Mouse (Mus musculus): ENCODE data around the gene 1110065P20Rik. TPM values are rescaled to one million over a fixed set of nuclear protein-coding genes. Genes with fewer than 3 reads are reported as not detected.

Gene 1110065P20Rik
- total RNA-seq (2015; ENCODE audit: low replicate concordance) (5.8 TPM in 1 of 2 replicates, not detected in the other), total RNA-seq (2017; ENCODE audit: low replicate concordance) (0.70 and 3.3 TPM in 2 replicates)

- ATAC-seq (replicated peaks; ENCODE audit: low FRiP score, poor library complexity, severe bottlenecking): peak; percentile 13; the same call in 1 of the 2 replicates
These were observed at the start of gene 1110065P20Rik for GRCm38 (mm10) chr4:124850933-124851658. Gene 1110065P20Rik (minus strand): TSS chr4:124851196.

- no peak for ATAC-seq (replicated peaks; ENCODE audit: low FRiP score, poor library complexity, severe bottlenecking)
These were observed 48.9 kb upstream of the 1110065P20Rik start for GRCm38 (mm10) chr4:124899906-124900305.

- no peak for ATAC-seq (replicated peaks; ENCODE audit: low FRiP score, poor library complexity, severe bottlenecking)
These were observed 47.4 kb upstream of the 1110065P20Rik start for GRCm38 (mm10) chr4:124898428-124898827.

- no peak for ATAC-seq (replicated peaks; ENCODE audit: low FRiP score, poor library complexity, severe bottlenecking)
These were observed 43.8 kb upstream of the 1110065P20Rik start for GRCm38 (mm10) chr4:124894508-124895428.

GRCm38 (mm10) chr4:124893769-124894168, 42.8 kb upstream of the 1110065P20Rik start:
- ATAC-seq (replicated peaks; ENCODE audit: low FRiP score, poor library complexity, severe bottlenecking): no peak

- ATAC-seq (replicated peaks; ENCODE audit: low FRiP score, poor library complexity, severe bottlenecking): no peak
These were observed 39.8 kb upstream of the 1110065P20Rik start for GRCm38 (mm10) chr4:124890831-124891230.

GRCm38 (mm10) chr4:124889935-124890334, 38.9 kb upstream of the 1110065P20Rik start:
- ATAC-seq (replicated peaks; ENCODE audit: low FRiP score, poor library complexity, severe bottlenecking): no peak

GRCm38 (mm10) chr4:124888702-124889101, 37.7 kb upstream of the 1110065P20Rik start:
- no peak for ATAC-seq (replicated peaks; ENCODE audit: low FRiP score, poor library complexity, severe bottlenecking)

GRCm38 (mm10) chr4:124882151-124882729, 31.2 kb upstream of the 1110065P20Rik start:
- ATAC-seq (replicated peaks; ENCODE audit: low FRiP score, poor library complexity, severe bottlenecking): no peak

- ATAC-seq (replicated peaks; ENCODE audit: low FRiP score, poor library complexity, severe bottlenecking): no peak
These were observed 30.4 kb upstream of the 1110065P20Rik start for GRCm38 (mm10) chr4:124881341-124881908.

GRCm38 (mm10) chr4:124880599-124880998, 29.6 kb upstream of the 1110065P20Rik start, which contains the start of gene Epha10:
Gene Epha10 (plus strand): TSS chr4:124880899.
- no peak for ATAC-seq (replicated peaks; ENCODE audit: low FRiP score, poor library complexity, severe bottlenecking)

- ATAC-seq (replicated peaks; ENCODE audit: low FRiP score, poor library complexity, severe bottlenecking): no peak
These were observed 21.7 kb upstream of the 1110065P20Rik start for GRCm38 (mm10) chr4:124872719-124873118.

- no peak for ATAC-seq (replicated peaks; ENCODE audit: low FRiP score, poor library complexity, severe bottlenecking)
These were observed 10.5 kb upstream of the 1110065P20Rik start, which contains the start of gene Maneal for GRCm38 (mm10) chr4:124861283-124862188. Gene Maneal (minus strand): TSS chr4:124862171.

- ATAC-seq (replicated peaks; ENCODE audit: low FRiP score, poor library complexity, severe bottlenecking): no peak
These were observed 9.4 kb upstream of the 1110065P20Rik start for GRCm38 (mm10) chr4:124860446-124860845.

- ATAC-seq (replicated peaks; ENCODE audit: low FRiP score, poor library complexity, severe bottlenecking): no peak
These were observed 7.4 kb upstream of the 1110065P20Rik start for GRCm38 (mm10) chr4:124858370-124858769.

GRCm38 (mm10) chr4:124856294-124856693, 5.3 kb upstream of the 1110065P20Rik start:
- ATAC-seq (replicated peaks; ENCODE audit: low FRiP score, poor library complexity, severe bottlenecking): no peak

GRCm38 (mm10) chr4:124850261-124850913, 609 bp downstream of the 1110065P20Rik start, which contains the start of gene Yrdc:
Gene Yrdc (plus strand): TSS chr4:124850679.
- ATAC-seq (replicated peaks; ENCODE audit: low FRiP score, poor library complexity, severe bottlenecking): peak; percentile 86

GRCm38 (mm10) chr4:124849631-124850260, 1.2 kb downstream of the 1110065P20Rik start:
- ATAC-seq (replicated peaks; ENCODE audit: low FRiP score, poor library complexity, severe bottlenecking): no peak

All from erythroblast, adult 5-6 weeks (primary cell).